Mouse (Mus musculus) cerebellum, postnatal 14 days (tissue): ENCODE results near the gene Rft1.

Experiments
- DNase-seq, 2 experiments: peaks; one replicate each; pipeline ENCODE4 v3.0.0; 2021; ENCODE audit warnings: mixed read lengths in 2 of 2

Gene Rft1

GRCm38 (mm10) chr14:30630811-30631576, 23.2 kb upstream of the Rft1 start:
- DNase-seq: peak; percentile 33 to 41

DNA sequence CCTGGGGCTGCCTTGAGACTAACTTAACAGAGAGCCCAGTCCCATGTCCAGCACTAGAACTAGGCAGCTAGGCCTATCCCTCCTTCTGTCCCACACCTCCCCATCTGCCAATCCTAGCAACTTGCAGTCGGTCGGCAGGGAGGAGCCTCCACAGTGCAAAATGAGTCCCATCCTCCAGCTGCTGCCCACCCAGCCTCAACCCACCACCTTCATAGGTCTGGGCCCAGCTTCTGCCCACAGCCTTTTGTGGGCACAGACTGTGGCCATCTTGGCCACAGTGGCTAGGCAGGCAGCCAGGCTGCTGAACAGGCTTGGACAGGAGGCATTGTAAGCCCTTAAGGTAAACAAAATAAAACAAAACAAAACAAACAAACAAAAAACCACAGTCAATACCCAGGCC, 22.3 kb upstream of the Rft1 start:
- peak; percentile 34 to 35 for DNase-seq

DNA sequence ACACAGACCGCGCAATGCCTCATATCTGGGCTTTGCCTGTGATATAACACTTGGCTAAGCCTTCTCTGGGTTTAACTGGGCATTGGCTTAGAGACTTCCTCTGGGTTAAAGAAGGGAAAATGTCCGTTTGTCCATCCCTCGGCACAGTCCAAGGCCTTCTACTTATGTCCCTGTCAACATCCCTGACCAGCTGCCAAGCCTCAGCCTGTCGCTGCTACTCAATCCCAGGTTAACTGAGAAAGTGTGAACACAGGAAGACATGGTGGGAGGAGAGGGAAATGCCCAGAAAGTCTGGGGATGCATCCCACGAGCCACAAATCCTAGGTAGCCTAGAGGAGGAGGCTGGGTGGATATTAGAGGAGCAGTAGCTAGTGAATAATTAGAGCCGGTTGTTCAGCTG, 20.5 kb upstream of the Rft1 start:
- DNase-seq: no peak

DNA sequence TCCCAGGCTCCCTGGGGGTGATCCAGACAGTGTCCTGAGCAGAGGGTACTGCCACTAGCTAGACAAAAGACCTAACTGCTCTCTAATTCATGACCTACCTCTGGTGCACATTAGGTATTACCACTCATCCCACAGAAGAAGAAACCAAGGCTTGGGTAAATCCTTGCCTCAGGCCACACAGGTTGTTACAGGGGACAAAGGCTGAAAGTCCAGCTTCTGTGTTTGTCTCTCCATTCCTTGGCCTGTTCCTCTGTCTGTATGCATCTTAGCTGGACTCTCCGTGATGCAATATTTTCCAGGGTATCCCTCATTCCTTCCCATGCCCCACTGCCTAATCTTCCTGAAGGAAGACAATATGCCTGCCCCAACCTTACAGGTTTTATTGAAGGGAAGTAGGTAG, 19.7 kb upstream of the Rft1 start:
- DNase-seq: no peak

- no peak for DNase-seq
Measured at GRCm38 (mm10) chr14:30635219-30635910, 18.8 kb upstream of the Rft1 start.

DNA sequence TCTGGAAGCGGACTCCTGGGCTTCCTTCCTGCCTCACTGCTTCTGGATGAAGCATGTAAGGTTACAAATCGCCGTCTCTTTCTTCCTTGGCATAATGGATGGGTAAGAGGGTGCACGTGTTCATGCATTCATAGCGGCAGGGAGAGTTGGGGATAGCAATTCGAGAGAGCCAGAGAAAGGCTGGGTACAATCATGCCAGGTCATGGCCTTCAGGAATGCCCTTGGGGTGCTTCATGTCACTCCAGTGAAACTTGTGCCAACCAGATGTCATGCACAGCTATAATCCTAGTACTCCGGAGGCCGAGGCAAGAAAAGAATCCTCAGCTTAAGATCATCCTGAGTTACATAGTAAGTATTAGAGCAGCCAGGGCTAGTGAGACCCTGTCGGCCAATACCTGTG, 17.7 kb upstream of the Rft1 start:
- DNase-seq: no peak

GRCm38 (mm10) chr14:30637087-30637486, 17.1 kb upstream of the Rft1 start:
- no peak for DNase-seq

GRCm38 (mm10) chr14:30638009-30638408, 16.2 kb upstream of the Rft1 start:
- DNase-seq: peak in 1 of 2 experiments; percentile 43

DNA sequence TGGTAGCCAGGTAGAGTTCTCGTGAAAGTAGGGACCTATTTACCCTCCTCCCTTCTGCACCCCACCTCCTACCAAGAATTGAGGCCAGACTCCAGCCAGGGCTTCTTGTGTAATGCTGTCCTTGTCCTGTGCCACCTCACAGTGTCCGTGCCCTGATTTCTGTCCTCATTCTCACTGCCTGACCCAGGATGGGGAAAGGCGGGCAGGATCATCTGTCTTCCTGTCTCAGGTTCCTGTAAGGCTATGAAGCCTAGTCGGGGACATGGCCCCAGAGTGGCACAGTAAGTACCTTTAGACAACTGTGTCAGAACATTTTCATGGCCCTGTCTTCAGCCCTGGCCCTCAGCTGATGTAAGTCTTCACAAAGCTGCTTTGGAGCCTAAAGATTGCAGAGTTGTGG, 15.5 kb upstream of the Rft1 start:
- no peak for DNase-seq

GRCm38 (mm10) chr14:30641748-30642147, 12.4 kb upstream of the Rft1 start:
- no peak for DNase-seq

- no peak for DNase-seq
Measured at GRCm38 (mm10) chr14:30644026-30644425, 10.1 kb upstream of the Rft1 start.

- peak; percentile 70 to 79 for DNase-seq
Measured at GRCm38 (mm10) chr14:30645066-30645465, 9.1 kb upstream of the Rft1 start.

DNA sequence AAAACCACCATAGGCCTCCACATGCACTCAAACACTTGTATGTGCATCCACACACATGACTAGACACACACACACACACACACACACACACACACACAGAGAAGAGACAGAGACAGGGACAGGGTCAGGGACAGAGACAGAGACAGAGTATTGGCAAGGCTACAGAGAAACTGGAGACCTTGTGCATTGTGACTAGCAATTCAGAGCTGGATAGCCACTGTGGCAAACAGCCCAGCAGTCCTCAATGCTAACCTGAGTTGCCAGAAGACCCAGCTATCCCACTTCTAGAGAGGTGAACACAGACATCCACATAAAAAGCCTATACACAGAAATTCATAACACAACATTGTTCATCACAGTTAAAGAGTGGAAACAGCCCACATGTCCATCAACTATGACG, 7.7 kb upstream of the Rft1 start:
- DNase-seq: no peak

- DNase-seq: no peak
Measured at GRCm38 (mm10) chr14:30648478-30648877, 5.7 kb upstream of the Rft1 start.

DNA sequence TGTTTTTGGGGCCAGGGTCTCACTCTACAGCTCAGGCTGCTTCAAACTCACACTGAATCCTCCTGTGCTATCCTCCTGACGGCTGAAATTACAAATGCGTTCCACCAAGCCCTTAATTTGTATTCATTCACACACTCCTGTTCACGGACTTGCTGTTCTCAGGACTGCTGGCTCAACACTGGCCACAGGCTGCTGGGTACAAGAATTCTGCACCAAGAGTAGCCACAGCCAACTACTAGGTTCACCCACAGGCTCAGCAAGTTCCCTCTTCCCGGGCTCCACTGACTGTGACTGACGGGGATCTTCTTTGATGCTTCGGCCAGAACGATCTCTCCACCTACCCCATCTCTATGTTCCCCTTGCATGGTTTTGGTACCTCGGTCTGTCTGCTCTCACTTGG, 4.4 kb upstream of the Rft1 start:
- no peak for DNase-seq

DNA sequence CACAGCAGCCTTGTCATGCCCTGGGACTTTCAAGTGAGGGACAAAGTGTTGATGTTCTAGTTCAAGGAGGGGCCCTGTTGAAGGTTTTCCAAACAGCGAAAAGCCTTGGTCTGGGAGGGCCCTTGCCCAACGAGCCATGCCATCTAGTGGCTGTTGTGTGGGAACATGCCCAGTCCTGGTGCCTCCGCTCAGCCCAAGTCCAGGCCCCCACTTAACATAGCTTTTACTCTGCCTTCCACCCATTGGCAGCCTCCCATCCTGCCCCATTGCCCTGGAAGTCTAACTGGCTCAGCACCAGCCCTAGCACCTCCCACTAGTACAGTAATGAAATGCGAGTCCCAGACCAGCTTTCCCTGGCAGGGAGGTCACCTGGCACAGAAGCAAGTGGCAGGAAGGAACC, 3.2 kb upstream of the Rft1 start:
- DNase-seq: peak; percentile 77 to 83

GRCm38 (mm10) chr14:30654691-30655228, 600 bp downstream of the Rft1 start:
- DNase-seq: no peak

GRCm38 (mm10) chr14:30655531-30655930, 1.4 kb downstream of the Rft1 start:
- no peak for DNase-seq

- DNase-seq: no peak
Measured at GRCm38 (mm10) chr14:30666061-30666460, 11.9 kb downstream of the Rft1 start.

- no peak for DNase-seq
Measured at GRCm38 (mm10) chr14:30666604-30667003, 12.4 kb downstream of the Rft1 start.

DNA sequence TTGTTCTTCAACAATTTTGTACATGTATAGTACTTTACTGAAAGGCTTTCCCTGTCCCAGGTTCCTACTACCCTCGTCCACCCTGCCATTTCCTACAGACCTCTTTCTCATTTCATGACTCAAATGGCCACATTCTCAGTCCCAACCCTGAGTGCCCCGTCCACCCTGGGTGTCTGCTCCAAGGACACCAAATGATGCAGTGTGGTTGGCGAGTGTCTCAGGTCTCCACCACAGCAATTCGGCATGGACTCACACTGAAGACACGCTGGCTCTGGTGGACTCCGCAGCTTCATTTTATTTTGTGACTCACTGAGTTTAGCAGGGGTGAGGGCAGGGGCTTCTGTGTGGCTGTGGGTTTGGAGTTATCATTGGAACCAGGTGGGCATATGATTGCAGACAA, 16.0 kb downstream of the Rft1 start:
- no peak for DNase-seq

DNA sequence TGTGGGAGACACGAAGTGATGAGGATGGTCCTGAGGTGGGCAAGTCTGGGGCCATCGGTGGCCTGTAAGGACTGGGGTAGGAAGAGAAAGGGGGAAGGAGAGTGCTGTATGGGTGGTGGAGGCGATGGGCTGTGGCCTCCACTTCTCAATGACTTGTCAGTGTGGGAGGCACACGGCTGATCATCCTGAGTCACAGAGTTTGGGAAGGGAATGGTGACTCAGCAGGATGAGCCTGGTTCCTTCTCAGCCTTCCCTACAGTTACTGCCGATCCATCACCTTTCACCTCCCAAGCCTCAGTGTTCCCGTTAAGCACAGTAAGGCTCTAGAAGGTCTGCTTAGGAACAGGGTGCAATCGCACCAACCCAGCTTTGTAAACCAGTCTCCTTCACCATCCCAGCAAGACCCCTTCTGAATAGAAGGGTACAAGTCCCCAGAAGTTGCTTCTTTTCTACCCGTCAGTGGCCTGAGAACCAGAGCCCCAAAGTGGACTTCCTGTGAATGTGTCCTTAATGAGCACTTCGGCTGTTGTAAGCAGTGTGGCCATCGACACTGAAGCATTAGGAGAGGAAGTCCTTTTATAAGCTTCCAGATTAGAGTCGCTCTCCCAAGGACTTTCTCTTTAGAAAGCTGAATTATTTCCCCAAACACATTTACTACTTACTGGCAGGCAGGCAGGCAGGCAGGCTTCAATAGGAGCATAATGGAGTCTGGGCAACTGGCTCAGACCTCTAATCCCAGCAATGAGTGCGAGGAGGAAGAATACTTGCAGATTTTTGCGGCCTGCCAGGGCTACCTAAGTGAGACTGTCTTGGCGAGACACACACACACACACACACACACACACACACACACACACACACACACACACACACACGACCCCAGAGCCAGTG, 17.2 kb downstream of the Rft1 start:
- no peak for DNase-seq

GRCm38 (mm10) chr14:30671986-30672312, 17.8 kb downstream of the Rft1 start:
- DNase-seq: peak; percentile 95 to 96
